Mouse (Mus musculus): ENCODE data around the gene Lbhd2.

DNA sequence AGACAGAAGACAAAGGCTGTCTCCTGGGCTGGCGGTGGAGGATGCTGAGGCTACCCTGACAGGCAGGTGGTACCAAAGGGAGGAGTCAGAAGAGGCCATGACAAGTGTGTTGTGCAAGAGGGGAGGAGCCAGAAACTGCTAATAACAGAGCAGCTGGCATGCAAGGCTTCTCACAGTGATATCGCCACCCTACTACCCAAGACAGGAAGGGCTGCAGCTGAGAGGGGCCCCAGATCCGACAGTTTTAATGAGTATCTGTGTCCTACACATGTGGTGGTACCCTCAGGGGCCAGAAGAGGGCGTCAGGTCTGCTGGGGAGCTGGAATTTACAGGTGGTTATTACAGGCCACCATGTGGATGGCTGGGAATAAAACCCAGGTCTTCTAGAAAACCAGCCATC is 36.4 kb upstream of the Lbhd2 start:
- peak; percentile 23; the same call in 1 of the 2 replicates for TF ChIP-seq CTCF (IDR thresholded peaks at IDR 0.05; ENCODE audit: borderline replicate concordance, extremely low read depth, insufficient read depth, insufficient read length)
- no peak for TF ChIP-seq POLR2A (IDR thresholded peaks at IDR 0.05; ENCODE audit: borderline replicate concordance, extremely low read depth, insufficient read depth, insufficient read length, poor library complexity, severe bottlenecking)
